Mouse (Mus musculus) neural tube, embryonic 15.5 days (tissue): Measurements from ENCODE around the gene Hoxd1. TPM values are rescaled to one million over a fixed set of nuclear protein-coding genes. Genes with fewer than 3 reads are reported as not detected.

Experiments used
- ATAC-seq: fragments of 200-750 bp; cut with Nextera tagmentation; 2 replicates; pipeline ENCODE4 v1.8.0; 2017; ENCODE audit warnings: mild to moderate bottlenecking, moderate TSS enrichment, moderate library complexity; ENCODE audit not compliant: low FRiP score
- H3K27ac ChIP-seq: fragments of 300-500 bp; sonication (generic); replicated peaks from 2 replicates; pipeline ENCODE4 v1.5.1; 2015; ENCODE audit warnings: mild to moderate bottlenecking, inconsistent platforms
- H3K27me3 ChIP-seq: fragments of 300-500 bp; sonication (generic); replicated peaks from 2 replicates; pipeline ENCODE4 v1.6.1; 2015; ENCODE audit warnings: inconsistent platforms
- H3K36me3 ChIP-seq: fragments of 300-500 bp; sonication (generic); 2 replicates; pipeline ENCODE4 v1.6.1; 2015; ENCODE audit warnings: inconsistent platforms
- H3K4me1 ChIP-seq: fragments of 300-500 bp; sonication (generic); 2 replicates; pipeline ENCODE4 v1.6.1; 2015; ENCODE audit warnings: inconsistent platforms
- H3K4me2 ChIP-seq: fragments of 300-500 bp; sonication (generic); 2 replicates; pipeline ENCODE4 v1.6.1; 2015; ENCODE audit warnings: inconsistent platforms, mild to moderate bottlenecking, moderate library complexity
- H3K4me3 ChIP-seq: fragments of 300-500 bp; sonication (generic); replicated peaks from 2 replicates; pipeline ENCODE4 v1.5.1; 2015; ENCODE audit warnings: mild to moderate bottlenecking, inconsistent platforms
- H3K9ac ChIP-seq: fragments of 300-500 bp; sonication (generic); replicated peaks from 2 replicates; pipeline ENCODE4 v1.6.1; 2015; ENCODE audit warnings: mild to moderate bottlenecking, inconsistent platforms
- H3K9me3 ChIP-seq: fragments of 300-500 bp; sonication (generic); replicated peaks from 2 replicates; pipeline ENCODE4 v1.6.1; 2016; ENCODE audit warnings: inconsistent platforms
- WGBS: fragments of 180-500 bp; shearing (Covaris S2); methylation state at CpG from one replicate; pipeline ENCODE4 v1.1.7; 2015; ENCODE audit warnings: mixed read lengths; 5-methylcytosine and 5-hydroxymethylcytosine counted together
- polyA plus RNA-seq: library from polyadenylated mRNA; unstranded; fragments of >200 nt; fragmentation: Nextera tagmentation; extraction: Ambion mirVana; gene quantifications from 2 replicates; pipeline ENCODE4 v1.2.1, GENCODE M21; 2015

The Hoxd1 gene
- polyA plus RNA-seq, 1 experiment from 2014 or later: 2.1 TPM

- no peak for ATAC-seq
- H3K4me3 ChIP-seq: no peak overlapping the region
- no peaks in the 10 kb centered on the region for H3K27me3 ChIP-seq
- peak overlapping the region; percentile 66 for H3K27ac ChIP-seq
- no peak overlapping the region for H3K4me2 ChIP-seq
- no peak overlapping the region for H3K9ac ChIP-seq
- 35% methylated on average over 2 of the region's 3 CpGs for whole genome bisulfite sequencing
- peaks cover 69% of the 10 kb centered on the region for H3K4me1 ChIP-seq
- 0 out of 2 replicates have a peak, but pooled peaks cover under 1% of the 10 kb centered on the region for H3K36me3 ChIP-seq
- H3K9me3 ChIP-seq: no peaks in the 10 kb centered on the region
These were observed 21.4 kb upstream of the Hoxd1 start for GRCm38 (mm10) chr2:74741252-74741978.

GRCm38 (mm10) chr2:74741979-74742277 is 20.9 kb upstream of the Hoxd1 start:
- no peaks in the 10 kb centered on the region for H3K27me3 ChIP-seq
- ATAC-seq: no peak
- H3K9me3 ChIP-seq: no peaks in the 10 kb centered on the region
- H3K4me2 ChIP-seq: no peak overlapping the region
- H3K4me3 ChIP-seq: no peak overlapping the region
- peak overlapping the region; percentile 66 for H3K27ac ChIP-seq
- H3K9ac ChIP-seq: no peak overlapping the region
- H3K4me1 ChIP-seq: peaks cover 69% of the 10 kb centered on the region
- 0 out of 2 replicates have a peak, but pooled peaks cover 5% of the 10 kb centered on the region for H3K36me3 ChIP-seq

- Histone ChIP-seq H3K36me3 (0 out of 2 replicates have a peak, but pooled peaks cover 6% of the 10 kb centered on the region), H3K27ac (peak overlapping the region; percentile 78), H3K4me1 (peaks cover 67% of the 10 kb centered on the region), H3K9ac (peak overlapping the region; percentile 36), H3K9me3 (no peaks in the 10 kb centered on the region), H3K4me2 (peak overlapping the region; percentile 62), H3K4me3 (peak overlapping the region; percentile 24; the same call in 1 of the 2 replicates), H3K27me3 (no peaks in the 10 kb centered on the region)
- WGBS: 8% methylated on average over 6 of the region's 6 CpGs
- no peak for ATAC-seq
These were observed 17.1 kb upstream of the Hoxd1 start for GRCm38 (mm10) chr2:74745540-74746297.

- Histone ChIP-seq H3K27ac (peak overlapping the region; percentile 78), H3K4me3 (peak overlapping the region; percentile 24), H3K9ac (peak overlapping the region; percentile 36), H3K4me1 (peaks cover 63% of the 10 kb centered on the region), H3K4me2 (peak overlapping the region; percentile 62), H3K36me3 (0 out of 2 replicates have a peak, but pooled peaks cover 6% of the 10 kb centered on the region), H3K27me3 (no peaks in the 10 kb centered on the region), H3K9me3 (no peaks in the 10 kb centered on the region)
- ATAC-seq: no peak
- 3% methylated on average over 58 of the region's 58 CpGs for WGBS
These were observed 16.4 kb upstream of the Hoxd1 start for GRCm38 (mm10) chr2:74746298-74746921.

GRCm38 (mm10) chr2:74747006-74747405 is 15.8 kb upstream of the Hoxd1 start:
- H3K27ac ChIP-seq: peak overlapping the region; percentile 78
- H3K27me3 ChIP-seq: no peaks in the 10 kb centered on the region

GRCm38 (mm10) chr2:74747661-74748141 is 15.1 kb upstream of the Hoxd1 start:
- 0 out of 2 replicates have a peak overlapping the region, but pooled peaks have one; percentile 15 for H3K9ac ChIP-seq

More at GRCm38 (mm10) chr2:74747006-74747405, 15.8 kb upstream of the Hoxd1 start:
- no peaks in the 10 kb centered on the region for H3K9me3 ChIP-seq
- peak overlapping the region; percentile 24 for H3K4me3 ChIP-seq
- no peak for ATAC-seq
- peak overlapping the region; percentile 36 for H3K9ac ChIP-seq
- WGBS: 7% methylated on average over 24 of the region's 24 CpGs
- H3K4me1 ChIP-seq: peaks cover 58% of the 10 kb centered on the region
- 0 out of 2 replicates have a peak, but pooled peaks cover 6% of the 10 kb centered on the region for H3K36me3 ChIP-seq
- H3K4me2 ChIP-seq: peak overlapping the region; percentile 62

GRCm38 (mm10) chr2:74748436-74748995 is 14.3 kb upstream of the Hoxd1 start:
- no peaks in the 10 kb centered on the region for H3K27me3 ChIP-seq
- no peak for ATAC-seq
- H3K27ac ChIP-seq: peak overlapping the region; percentile 78
- H3K4me1 ChIP-seq: peaks cover 72% of the 10 kb centered on the region
- WGBS: 14% methylated on average over 9 of the region's 9 CpGs
- H3K36me3 ChIP-seq: 0 out of 2 replicates have a peak, but pooled peaks cover 6% of the 10 kb centered on the region
- no peaks in the 10 kb centered on the region for H3K9me3 ChIP-seq
- peak overlapping the region; percentile 62; the same call in 1 of the 2 replicates for H3K4me2 ChIP-seq
- no peak overlapping the region for H3K4me3 ChIP-seq
- no peak overlapping the region for H3K9ac ChIP-seq

More at GRCm38 (mm10) chr2:74747661-74748141, 15.1 kb upstream of the Hoxd1 start:
- Histone ChIP-seq H3K4me1 (peaks cover 63% of the 10 kb centered on the region), H3K4me2 (peak overlapping the region; percentile 62), H3K27me3 (no peaks in the 10 kb centered on the region), H3K36me3 (0 out of 2 replicates have a peak, but pooled peaks cover 6% of the 10 kb centered on the region), H3K27ac (peak overlapping the region; percentile 78), H3K4me3 (0 out of 2 replicates have a peak overlapping the region, but pooled peaks have one; percentile 7), H3K9me3 (no peaks in the 10 kb centered on the region)
- WGBS: 13% methylated on average over 11 of the region's 11 CpGs
- ATAC-seq: no peak

GRCm38 (mm10) chr2:74749337-74750121 is 13.3 kb upstream of the Hoxd1 start:
- Histone ChIP-seq H3K36me3 (0 out of 2 replicates have a peak, but pooled peaks cover 6% of the 10 kb centered on the region), H3K4me2 (peak overlapping the region; percentile 62), H3K4me3 (peak overlapping the region; percentile 31), H3K4me1 (peaks cover 72% of the 10 kb centered on the region), H3K9me3 (no peaks in the 10 kb centered on the region), H3K27me3 (no peaks in the 10 kb centered on the region), H3K9ac (peak overlapping the region; percentile 36), H3K27ac (peak overlapping the region; percentile 78)
- ATAC-seq: peak; percentile 83
- WGBS: under 1% methylated on average over 47 of the region's 47 CpGs

- Histone ChIP-seq H3K4me1 (peaks cover 63% of the 10 kb centered on the region), H3K4me2 (peak overlapping the region; percentile 62), H3K27me3 (no peaks in the 10 kb centered on the region), H3K4me3 (no peak overlapping the region), H3K27ac (peak overlapping the region; percentile 78), H3K9ac (no peak overlapping the region), H3K9me3 (no peaks in the 10 kb centered on the region), H3K36me3 (0 out of 2 replicates have a peak, but pooled peaks cover 6% of the 10 kb centered on the region)
- no peak for ATAC-seq
- 52% methylated on average over 5 of the region's 5 CpGs for WGBS
These were observed 12.0 kb upstream of the Hoxd1 start for GRCm38 (mm10) chr2:74750731-74751250.

- no peak overlapping the region for H3K4me2 ChIP-seq
- no peak overlapping the region for H3K27ac ChIP-seq
- H3K9ac ChIP-seq: no peak overlapping the region
- peaks cover 52% of the 10 kb centered on the region for H3K4me1 ChIP-seq
- 95% methylated on average over 1 of the region's 1 CpGs for WGBS
- no peaks in the 10 kb centered on the region for H3K27me3 ChIP-seq
- no peak overlapping the region for H3K4me3 ChIP-seq
- H3K9me3 ChIP-seq: no peaks in the 10 kb centered on the region
- ATAC-seq: no peak
- H3K36me3 ChIP-seq: 0 out of 2 replicates have a peak, but pooled peaks cover 1% of the 10 kb centered on the region
These were observed 10.9 kb upstream of the Hoxd1 start for GRCm38 (mm10) chr2:74751861-74752260.
